Mouse (Mus musculus) embryo, embryonic 10.5 days (tissue): ENCODE results near the gene Syt3.

ENCODE experiments used
- DNase-seq: peaks from one replicate; pipeline ENCODE4 v3.0.0-alpha.2; 2015; ENCODE audit warnings: low spot score

Syt3 gene

GRCm38 (mm10) chr7:44356590-44357481, 27.1 kb upstream of the Syt3 start:
- DNase-seq = peak; percentile 56

- DNase-seq = no peak
Observed at GRCm38 (mm10) chr7:44357531-44357930, 26.4 kb upstream of the Syt3 start.

DNA sequence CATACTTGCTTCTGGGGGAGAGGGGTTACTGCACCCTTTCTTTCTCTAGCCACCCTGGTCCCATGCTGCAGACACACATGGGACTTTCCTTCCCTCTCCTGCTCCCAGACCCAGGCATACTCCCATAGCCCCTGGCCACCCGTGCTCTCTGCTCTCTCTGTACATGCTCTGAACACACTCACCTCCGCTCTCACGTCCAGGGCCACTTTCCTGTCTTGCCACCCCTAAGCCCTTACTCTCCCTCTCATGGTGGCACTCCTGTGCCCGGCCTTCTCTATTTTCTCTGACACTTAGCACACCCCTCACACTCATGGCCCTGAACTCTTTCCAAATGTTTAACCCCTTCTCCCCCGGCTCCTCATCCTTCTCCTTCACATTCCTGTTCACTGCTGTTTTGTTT, 25.9 kb upstream of the Syt3 start:
- DNase-seq = no peak

GRCm38 (mm10) chr7:44358886-44359654, 24.8 kb upstream of the Syt3 start:
- DNase-seq = peak; percentile 50

DNA sequence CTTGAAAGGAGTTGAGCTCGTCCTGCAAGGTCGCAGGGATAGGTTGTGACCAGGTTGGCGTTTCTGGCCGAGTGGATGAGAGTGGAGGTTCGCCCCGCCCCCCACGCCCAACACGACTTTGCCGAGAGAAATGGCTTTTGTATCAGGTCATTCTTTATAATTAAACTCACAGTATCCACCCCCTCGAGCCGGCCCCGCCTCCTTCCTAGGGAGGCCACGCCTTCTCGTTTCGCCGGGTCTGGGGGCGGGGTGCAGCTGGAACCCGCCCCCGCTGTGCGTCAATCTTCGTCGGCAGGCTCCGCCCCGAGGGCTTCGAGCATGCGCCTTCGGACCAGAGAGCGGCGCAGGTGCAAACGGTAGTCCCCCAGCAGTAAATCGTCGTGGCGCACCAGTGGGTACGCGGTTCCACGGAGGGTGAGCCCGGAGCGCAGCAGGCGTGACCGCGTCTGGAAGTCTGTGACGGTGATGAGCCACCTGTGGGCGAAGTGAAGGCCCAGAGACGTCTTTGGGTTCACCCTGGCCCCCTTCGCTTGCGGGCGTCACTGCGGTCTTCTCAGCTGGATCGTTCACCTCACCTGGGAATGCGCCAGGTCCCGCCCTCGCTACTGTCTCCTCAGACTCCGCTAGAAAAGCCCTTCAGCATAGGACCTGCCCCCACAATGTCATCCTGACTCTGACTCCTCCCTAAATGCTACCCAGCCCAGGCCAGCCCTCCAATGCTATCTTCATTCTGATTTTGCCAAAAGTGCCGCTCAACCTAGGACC, 23.8 kb upstream of the Syt3 start:
- peak; percentile 96 for DNase-seq

DNA sequence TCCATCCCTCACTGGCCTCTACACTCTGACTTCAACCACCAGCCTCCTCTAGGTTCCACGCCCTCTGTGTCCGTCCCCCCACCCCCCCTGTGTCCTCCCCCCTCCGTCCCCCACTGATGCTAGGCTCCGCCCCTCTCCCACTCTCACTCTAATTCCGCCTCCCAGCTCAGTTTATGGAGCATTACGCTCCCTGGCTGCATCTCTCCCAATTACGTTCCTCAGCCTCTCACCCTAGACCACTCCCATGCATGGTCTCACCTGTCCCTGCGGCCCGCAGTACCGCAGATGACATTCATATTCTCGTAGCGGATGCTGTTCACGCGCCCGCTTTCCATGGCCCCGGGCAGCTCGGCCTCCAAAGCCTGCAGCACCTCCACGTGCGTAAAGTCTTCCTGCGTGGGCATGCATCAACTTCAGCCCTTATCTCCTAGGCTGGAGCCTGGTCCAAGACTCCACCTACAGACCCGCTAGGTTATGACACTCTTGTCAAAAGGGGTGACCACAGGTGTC, 23.1 kb upstream of the Syt3 start:
- no peak for DNase-seq

DNA sequence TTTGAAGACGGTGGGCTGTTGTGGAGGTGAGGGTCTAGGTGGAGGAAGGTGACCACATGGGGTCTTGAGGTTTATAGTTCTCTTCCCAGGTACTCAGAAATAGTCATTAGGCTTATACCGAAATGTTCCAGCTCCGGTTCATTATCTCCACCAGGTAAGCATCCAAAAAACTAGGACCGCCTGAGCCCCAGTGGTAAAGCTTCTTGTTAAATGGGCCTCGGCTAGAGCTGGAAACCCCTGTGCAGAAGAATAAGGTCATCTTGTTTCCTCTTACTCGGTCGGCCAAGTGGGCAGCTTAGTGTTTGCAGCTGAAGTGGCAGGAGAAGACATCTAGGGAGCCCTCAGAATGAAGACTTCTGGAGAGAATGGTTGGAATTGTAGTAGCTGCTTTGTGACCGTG, 11.2 kb upstream of the Syt3 start:
- DNase-seq = no peak

- no peak for DNase-seq
Observed at GRCm38 (mm10) chr7:44373460-44373859, 10.4 kb upstream of the Syt3 start.

DNA sequence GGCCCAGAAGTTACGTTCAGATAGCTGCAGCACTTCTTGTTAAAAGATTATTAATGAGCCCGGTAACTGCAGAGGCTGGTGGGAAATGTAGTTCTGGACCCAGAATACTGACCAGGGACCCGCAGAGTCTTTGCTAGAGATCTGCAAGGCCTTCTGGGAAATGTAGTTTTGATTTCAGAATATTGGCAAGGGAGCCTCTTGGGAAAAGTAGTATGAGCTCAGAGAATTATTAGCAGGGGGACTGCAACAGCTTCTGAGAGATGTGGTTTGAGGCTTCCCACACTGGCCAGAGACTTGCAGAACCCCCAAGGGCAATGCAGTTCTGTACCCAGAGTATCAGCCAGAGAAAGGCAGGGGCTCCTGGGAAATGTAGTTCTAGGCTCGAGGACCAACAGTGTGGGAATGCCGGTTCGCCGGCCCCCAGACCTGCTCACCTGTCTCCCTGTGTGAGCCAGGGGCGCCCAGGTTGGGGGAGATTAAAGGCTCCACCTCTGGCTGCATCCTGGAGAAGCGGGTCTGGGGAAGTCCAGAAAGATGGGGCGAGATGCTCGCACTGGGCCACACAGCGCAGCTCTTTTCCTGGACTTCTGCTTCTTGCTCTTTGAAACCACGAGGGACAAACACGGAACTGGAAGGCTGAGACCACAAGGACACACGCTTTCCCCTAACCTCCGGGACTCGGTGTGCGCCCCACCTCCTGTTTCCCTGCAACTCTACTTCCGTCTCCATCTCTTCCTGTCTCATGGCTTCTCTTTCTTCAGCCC, 9.8 kb upstream of the Syt3 start:
- DNase-seq = peak; percentile 96

- peak; percentile 75 for DNase-seq
Observed at GRCm38 (mm10) chr7:44374756-44375155, 9.1 kb upstream of the Syt3 start.

DNA sequence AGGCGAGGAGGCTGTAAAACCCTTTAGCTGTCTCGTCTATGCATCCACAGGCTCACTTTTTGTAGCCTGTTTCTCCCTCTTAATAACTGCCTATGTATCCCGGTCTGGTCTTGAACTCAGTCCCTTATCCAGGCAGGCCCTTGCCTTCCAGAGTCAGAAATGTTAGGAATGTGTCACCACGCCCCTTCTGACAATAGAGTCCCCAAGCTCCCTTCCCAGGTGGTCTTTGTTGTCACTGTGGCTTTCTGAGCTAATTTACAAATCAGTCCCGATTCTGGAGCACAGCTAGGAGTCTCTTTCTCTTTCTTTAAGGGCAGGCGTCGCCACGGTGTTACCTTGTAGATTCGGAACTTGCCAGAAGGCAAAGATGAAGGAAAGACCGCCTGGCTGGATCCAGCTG, 8.7 kb upstream of the Syt3 start:
- peak; percentile 59 for DNase-seq

DNA sequence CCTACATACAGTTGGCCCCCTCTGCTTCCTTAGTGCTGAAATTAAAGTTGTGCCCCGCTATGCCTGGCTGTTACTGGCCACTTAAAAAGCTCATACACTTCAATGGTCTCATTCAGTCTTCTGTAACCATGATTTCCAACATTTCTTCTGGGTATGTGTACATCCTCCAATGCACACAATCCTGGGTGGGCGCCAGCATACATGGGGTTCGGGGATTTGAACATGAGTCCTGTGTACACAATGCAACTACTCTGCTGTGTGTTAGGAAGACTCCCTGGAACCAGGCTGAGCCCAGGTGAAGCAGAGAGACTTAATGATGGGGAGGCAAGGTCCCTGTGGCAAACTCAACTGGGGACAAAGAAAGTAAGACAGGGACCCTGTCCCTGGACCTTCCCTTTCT, 8.1 kb upstream of the Syt3 start:
- no peak for DNase-seq

- no peak for DNase-seq
Observed at GRCm38 (mm10) chr7:44378290-44378689, 5.6 kb upstream of the Syt3 start.

DNA sequence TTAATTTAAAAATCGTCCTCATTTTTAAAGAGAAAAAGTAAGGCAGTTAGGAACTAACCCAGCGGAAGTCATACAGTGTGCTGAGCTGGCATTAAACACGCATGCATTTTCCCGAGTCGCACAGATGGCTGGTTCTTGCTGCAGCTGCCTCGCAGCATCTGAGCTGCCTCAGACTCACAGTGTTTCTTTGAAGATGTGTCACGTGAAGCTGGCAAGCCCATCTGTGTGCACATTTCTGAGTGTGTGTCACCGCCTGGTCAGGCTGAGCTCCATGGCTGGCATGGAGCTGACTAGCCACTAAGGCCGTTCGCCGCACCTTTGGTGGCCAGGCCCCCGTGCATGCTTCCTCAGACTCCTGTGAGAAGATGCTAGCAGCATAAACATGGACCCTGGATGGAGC, 1.4 kb upstream of the Syt3 start:
- DNase-seq = no peak

- DNase-seq = no peak
Observed at GRCm38 (mm10) chr7:44384716-44385059, 786 bp downstream of the Syt3 start.

- no peak for DNase-seq
Observed at GRCm38 (mm10) chr7:44385720-44386119, 1.8 kb downstream of the Syt3 start, which contains the start of gene 1700008O03Rik. Gene 1700008O03Rik, minus strand, starts transcription at chr7:44385820.

GRCm38 (mm10) chr7:44391831-44392230, 7.9 kb downstream of the Syt3 start:
- no peak for DNase-seq

GRCm38 (mm10) chr7:44392341-44392740, 8.4 kb downstream of the Syt3 start:
- DNase-seq = no peak

DNA sequence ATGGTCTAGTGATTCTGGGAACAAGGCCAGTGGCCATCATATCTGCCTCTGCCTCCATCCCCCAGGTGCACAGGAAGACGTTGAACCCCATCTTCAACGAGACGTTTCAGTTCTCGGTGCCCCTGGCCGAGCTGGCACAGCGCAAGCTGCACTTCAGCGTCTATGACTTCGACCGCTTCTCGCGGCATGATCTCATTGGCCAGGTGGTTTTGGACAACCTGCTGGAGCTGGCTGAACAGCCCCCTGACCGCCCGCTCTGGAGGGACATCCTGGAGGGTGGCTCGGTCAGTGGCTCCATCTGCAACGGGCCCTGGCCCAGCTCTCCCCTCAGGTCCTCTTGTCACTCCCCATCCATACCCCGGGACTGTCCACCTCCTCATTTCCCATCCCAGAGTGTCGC, 9.4 kb downstream of the Syt3 start:
- DNase-seq = no peak

DNA sequence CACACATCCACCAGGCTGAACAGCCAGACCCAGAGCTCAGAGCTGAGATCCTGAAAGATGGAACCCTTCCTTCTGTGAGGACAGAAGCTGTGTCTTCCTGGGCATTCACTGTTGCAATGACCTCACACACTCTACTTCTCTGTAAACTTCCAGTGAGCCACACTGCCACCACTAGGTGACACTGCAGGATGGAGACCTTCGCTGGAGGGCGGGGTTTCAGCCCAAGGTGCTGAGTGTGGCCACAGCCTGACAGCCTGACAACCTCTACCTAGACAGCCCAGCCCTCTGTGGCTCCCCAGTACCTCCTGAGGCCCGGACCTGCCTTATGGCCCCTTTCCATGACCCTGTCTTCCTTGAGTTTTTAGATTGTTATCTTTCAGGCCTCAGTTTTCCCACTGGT, 14.7 kb downstream of the Syt3 start:
- DNase-seq = peak; percentile 75

GRCm38 (mm10) chr7:44401673-44402072, 17.8 kb downstream of the Syt3 start:
- no peak for DNase-seq
